Mouse (Mus musculus) B cell, adult 67 days (primary cell): ENCODE results near the gene Arf5. TPM values are rescaled to one million over a fixed set of nuclear protein-coding genes. Genes with fewer than 3 reads are reported as not detected.

Source experiments
- total RNA-seq, 2 experiments: library from RNA; stranded (reverse); gene quantifications; 4 replicates each; pipeline ENCODE4 v1.2.4; 2023

The Arf5 gene
- total RNA-seq: 100 to 1,000 TPM in 1 of 2 experiments, 10 to 100 TPM in 1; 99.3 to 118 TPM

DNA sequence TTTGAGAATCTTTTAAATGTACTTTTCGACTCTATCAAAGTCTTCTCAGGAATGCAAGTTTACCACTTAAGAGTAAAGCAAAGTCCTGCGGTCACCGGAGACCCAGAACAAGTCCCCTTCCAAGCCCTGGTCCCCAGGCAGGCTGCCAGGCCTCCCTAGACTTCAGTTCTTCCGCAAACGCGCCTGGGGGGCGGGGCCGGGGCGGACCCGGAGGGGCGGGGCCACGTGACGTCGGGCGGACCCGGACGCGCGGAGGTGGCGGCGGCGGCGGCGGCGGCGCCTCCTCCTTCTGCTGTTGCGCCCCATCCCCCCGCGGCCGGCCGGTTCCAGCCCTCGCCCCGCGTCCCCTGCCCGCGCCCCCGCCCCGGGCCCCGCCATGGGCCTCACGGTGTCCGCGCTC is at the start of gene Arf5:
Gene Arf5, plus strand, starts transcription at position 248 of the 400 bp plus-strand sequence.

DNA sequence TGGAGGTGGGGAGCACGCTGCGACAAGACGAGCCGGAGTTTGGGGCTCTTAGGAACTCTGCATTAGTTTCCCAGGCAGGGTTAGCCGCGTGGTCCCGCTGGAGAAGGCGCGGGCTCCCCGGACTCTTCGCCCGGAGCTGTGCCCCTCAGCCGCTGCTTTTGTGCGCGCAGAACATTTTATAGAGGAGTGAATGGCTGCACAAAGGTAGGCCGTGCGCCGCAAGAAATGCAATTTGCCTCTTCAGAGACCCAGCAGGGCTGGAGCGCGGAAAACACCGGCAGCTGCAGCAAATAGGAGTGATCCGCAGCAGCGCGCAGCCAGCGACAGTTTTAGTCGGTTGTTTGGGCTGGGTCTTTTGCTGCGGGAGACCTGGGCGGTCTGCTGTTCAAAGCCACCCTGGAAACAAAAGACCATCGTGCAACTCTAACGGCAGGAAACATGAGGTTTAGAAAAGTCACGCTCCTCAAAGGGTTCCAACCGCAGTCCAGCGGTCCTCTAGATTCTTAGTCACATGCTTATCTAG is 25.6 kb upstream of the Arf5 start, which contains the start of gene Zfp800:
Gene Zfp800, minus strand, starts transcription at position 325 of the 523 bp plus-strand sequence.

DNA sequence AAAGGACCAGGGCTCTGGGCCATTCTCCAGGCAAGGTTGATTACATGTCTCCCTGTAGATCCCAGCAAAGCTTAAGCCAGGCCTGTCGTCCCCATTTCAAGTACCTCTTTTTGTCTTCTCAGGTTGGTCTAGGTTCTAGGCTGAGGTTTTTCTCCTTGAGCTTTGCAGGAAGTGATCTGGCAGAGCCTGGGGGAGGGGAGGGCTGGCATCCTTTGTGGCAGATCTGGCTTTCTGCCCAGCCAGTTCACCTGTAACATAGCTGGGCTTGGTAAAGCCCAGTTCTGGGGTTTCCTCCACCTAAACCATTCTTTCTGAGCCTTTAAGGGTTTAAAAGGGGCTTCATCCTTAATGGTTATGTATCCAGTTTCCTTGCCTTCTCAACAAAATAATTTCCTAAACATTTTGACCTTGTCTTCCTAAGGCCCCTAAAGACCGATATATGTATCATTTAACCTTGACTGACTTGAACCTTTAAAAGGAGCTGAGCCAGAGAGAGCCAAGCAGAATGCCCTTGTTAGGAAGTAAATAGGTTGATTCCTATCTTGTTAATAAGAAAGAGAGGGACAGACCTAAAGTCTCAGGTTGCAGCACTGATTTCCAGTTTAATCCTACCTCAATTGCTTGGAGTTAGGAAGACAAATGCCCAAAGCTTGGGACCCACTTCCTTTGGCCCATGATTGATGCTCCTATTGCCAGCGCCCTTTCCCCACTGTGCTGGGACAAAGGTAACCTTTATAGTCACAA is 3.9 kb downstream of the Arf5 start, which contains the start of gene Fscn3:
Gene Fscn3, plus strand, starts transcription at position 694 of the 744 bp plus-strand sequence.

DNA sequence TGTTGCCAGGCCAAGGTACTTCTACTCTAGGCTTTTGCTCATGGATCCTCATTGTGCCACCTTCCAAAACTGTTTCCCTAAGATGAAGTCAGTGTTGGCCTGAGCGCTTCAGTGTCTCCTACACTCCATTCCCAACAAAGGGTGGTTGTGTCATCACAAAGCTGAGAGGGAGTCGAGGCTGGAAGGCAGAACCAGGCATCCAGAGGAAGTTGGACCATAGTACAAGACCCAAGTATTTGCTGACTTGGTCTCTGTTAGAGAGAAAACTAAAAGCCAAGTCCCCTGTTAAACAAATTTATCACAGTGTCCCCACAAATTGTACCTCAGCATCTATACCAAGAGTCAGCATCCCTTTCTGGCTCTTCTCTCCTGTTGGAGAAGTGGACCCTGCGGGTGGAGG is 4.9 kb downstream of the Arf5 start, which contains the start of gene Gcc1:
Gene Gcc1, minus strand, starts transcription at position 101 of the 400 bp plus-strand sequence.

DNA sequence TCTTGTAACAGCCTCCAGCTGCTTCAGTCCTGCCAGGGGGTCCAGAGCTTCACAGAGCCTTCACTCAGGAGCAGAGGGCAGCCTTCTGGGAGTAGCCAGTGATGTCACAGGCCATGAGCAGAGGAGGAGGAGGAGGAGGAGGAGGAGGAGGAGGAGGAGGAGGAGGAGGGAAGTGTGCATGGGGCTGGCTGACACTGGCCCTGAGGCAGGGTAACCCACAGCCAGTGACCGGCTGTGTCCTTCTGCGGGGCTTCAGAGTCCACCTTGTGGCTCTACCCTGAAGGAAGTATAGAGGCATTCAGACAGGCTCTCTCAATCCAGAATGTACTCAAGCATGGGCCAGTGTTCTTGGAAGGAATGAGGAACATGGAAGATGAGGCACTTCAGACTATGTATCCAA is 25.9 kb downstream of the Arf5 start, which contains the start of gene Pax4:
Gene Pax4, minus strand, starts transcription at position 101 of the 400 bp plus-strand sequence.

DNA sequence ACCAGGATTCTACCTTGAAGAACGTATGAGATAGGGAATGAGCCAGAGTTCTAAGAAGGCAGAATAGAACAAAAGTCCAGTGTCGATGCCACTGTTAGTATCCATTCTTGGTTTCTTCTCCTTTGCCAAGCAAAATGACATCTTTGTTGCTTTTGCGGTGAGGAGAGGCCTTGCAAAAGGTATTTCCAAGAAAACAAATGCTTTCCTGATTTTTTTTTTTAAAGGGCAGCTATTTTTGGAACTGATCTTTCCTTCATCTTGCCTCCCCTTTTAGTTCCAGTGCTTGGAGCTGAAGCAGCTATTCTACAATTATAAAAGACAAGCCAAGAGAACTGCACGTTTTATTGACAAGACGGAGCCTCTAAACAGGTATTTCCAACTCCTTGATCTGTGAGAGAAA is 51.5 kb downstream of the Arf5 start, which contains the start of gene Snd1:
Gene Snd1, plus strand, starts transcription at position 301 of the 400 bp plus-strand sequence.

Other genes with a start within 250 kb of the Arf5 start
- gene Zfp800, start 25.6 kb upstream of the Arf5 start, total RNA-seq: 10 to 100 TPM; 51.3 to 69.1 TPM
- 1 to 10 TPM in 1 of 2 experiments, under 1 TPM in 1; 0.30 to 1.2 TPM for gene Fscn3, start 4.2 kb downstream of the Arf5 start, total RNA-seq
- gene Gcc1, start 4.8 kb downstream of the Arf5 start, total RNA-seq: 10 to 100 TPM; 21.0 to 24.4 TPM
- not detected for gene Pax4, start 25.8 kb downstream of the Arf5 start, total RNA-seq
- gene Snd1, start 51.6 kb downstream of the Arf5 start, total RNA-seq: 10 to 100 TPM; 96.7 to 97.0 TPM